Mouse (Mus musculus) ES-Bruce4 (cell line): Measurements from ENCODE around the gene Muc20. TPM values are rescaled to one million over a fixed set of nuclear protein-coding genes. Genes with fewer than 3 reads are reported as not detected.

Experiments used
- H3K27ac ChIP-seq: 2 replicates; pipeline ENCODE4 v1.5.1; 2012; ENCODE audit warnings: low read length, inconsistent platforms; ENCODE audit not compliant: insufficient read depth
- H3K27me3 ChIP-seq: 2 replicates; pipeline ENCODE4 v1.6.1; 2012; ENCODE audit warnings: mild to moderate bottlenecking, low read length, inconsistent platforms; ENCODE audit not compliant: control insufficient read depth, poor library complexity, insufficient read depth, severe bottlenecking
- H3K36me3 ChIP-seq: 2 replicates; pipeline ENCODE4 v1.6.1; 2012; ENCODE audit warnings: inconsistent platforms, mild to moderate bottlenecking, low read length, moderate library complexity; ENCODE audit not compliant: control insufficient read depth, poor library complexity, insufficient read depth, severe bottlenecking
- H3K4me1 ChIP-seq: one replicate; pipeline ENCODE4 v1.8.1; 2011; ENCODE audit warnings: low read length; ENCODE audit not compliant: control insufficient read depth, insufficient read depth
- H3K4me3 ChIP-seq: 2 replicates; pipeline ENCODE4 v1.5.1; 2011; ENCODE audit warnings: low read depth, mild to moderate bottlenecking, low read length
- H3K9ac ChIP-seq: 2 replicates; pipeline ENCODE4 v1.6.1; 2012; ENCODE audit warnings: low read depth, mild to moderate bottlenecking, inconsistent platforms; ENCODE audit not compliant: poor library complexity, severe bottlenecking
- H3K9me3 ChIP-seq: replicated peaks from 2 replicates; pipeline ENCODE4 v1.6.1; 2012; ENCODE audit warnings: mild to moderate bottlenecking, low read length, inconsistent platforms; ENCODE audit not compliant: control insufficient read depth, poor library complexity, insufficient read depth, severe bottlenecking
- CTCF ChIP-seq: IDR thresholded peaks from one replicate; pipeline ENCODE4 v1.8.1; 2011; ENCODE audit warnings: low read depth, low read length
- EP300 ChIP-seq: IDR thresholded peaks from 2 replicates; pipeline ENCODE4 v1.6.1; 2011; ENCODE audit warnings: low read depth, low read length; ENCODE audit not compliant: insufficient read depth
- POLR2A ChIP-seq: IDR thresholded peaks from one replicate; pipeline ENCODE4 v1.8.1; 2011; ENCODE audit warnings: low read length; ENCODE audit not compliant: insufficient read depth
- polyA plus RNA-seq: library from polyadenylated mRNA; stranded (reverse); fragments of >200 nt; gene quantifications from 2 replicates; pipeline ENCODE4 v1.2.4, GENCODE M21; 2011; ENCODE audit warnings: low read depth; ENCODE audit not compliant: missing spikeins, insufficient read depth, insufficient read length

Gene Muc20
- polyA plus RNA-seq, result not detected in 2 replicates

- no peak within 1 kb of the TSS for H3K27ac ChIP-seq
- H3K4me3 ChIP-seq, result no peak within 1 kb of the TSS
- H3K9ac ChIP-seq, result no peak within 1 kb of the TSS
- no peak for TF ChIP-seq EP300
- H3K9me3 ChIP-seq, result no peaks in the 10 kb centered on the region; the same call in 1 of the 2 replicates
- peaks cover 2% of the 10 kb centered on the region for H3K4me1 ChIP-seq
- H3K36me3 ChIP-seq, result no peaks in the 10 kb centered on the region
- no peaks in the 10 kb centered on the region for H3K27me3 ChIP-seq
Observed at GRCm38 (mm10) chr16:32797426-32797689, at the start of gene Muc20. Gene Muc20, minus strand, starts transcription at chr16:32797435.

GRCm38 (mm10) chr16:32831501-32831900, 34.3 kb upstream of the Muc20 start:
- no peak overlapping the region for H3K9ac ChIP-seq
- no peaks in the 10 kb centered on the region for H3K36me3 ChIP-seq
- no peaks in the 10 kb centered on the region for H3K9me3 ChIP-seq
- H3K27me3 ChIP-seq, result no peaks in the 10 kb centered on the region
- no peak overlapping the region for H3K4me3 ChIP-seq
- H3K4me1 ChIP-seq, result peaks cover 3% of the 10 kb centered on the region
- TF ChIP-seq EP300, result no peak
- no peak for TF ChIP-seq POLR2A
- no peak for TF ChIP-seq CTCF
- H3K27ac ChIP-seq, result no peak overlapping the region

- Histone ChIP-seq H3K4me1 (peaks cover 8% of the 10 kb centered on the region), H3K9ac (no peak overlapping the region), H3K27me3 (no peaks in the 10 kb centered on the region), H3K36me3 (no peaks in the 10 kb centered on the region), H3K9me3 (no peaks in the 10 kb centered on the region), H3K27ac (no peak overlapping the region), H3K4me3 (no peak overlapping the region)
- TF ChIP-seq POLR2A (no peak), CTCF (no peak), EP300 (no peak)
Observed at GRCm38 (mm10) chr16:32829104-32829503, 31.9 kb upstream of the Muc20 start.

GRCm38 (mm10) chr16:32826521-32826920, 29.3 kb upstream of the Muc20 start:
- no peaks in the 10 kb centered on the region for H3K36me3 ChIP-seq
- no peaks in the 10 kb centered on the region for H3K27me3 ChIP-seq
- TF ChIP-seq POLR2A, result no peak

GRCm38 (mm10) chr16:32825380-32825779, 28.1 kb upstream of the Muc20 start:
- H3K27me3 ChIP-seq, result no peaks in the 10 kb centered on the region
- H3K4me3 ChIP-seq, result no peak overlapping the region
- peaks cover 12% of the 10 kb centered on the region for H3K4me1 ChIP-seq
- no peaks in the 10 kb centered on the region for H3K36me3 ChIP-seq
- no peak overlapping the region for H3K27ac ChIP-seq
- TF ChIP-seq EP300 (peak; percentile 40; the same call in 1 of the 2 replicates), POLR2A (no peak)
- H3K9me3 ChIP-seq, result no peaks in the 10 kb centered on the region
- no peak overlapping the region for H3K9ac ChIP-seq

More at GRCm38 (mm10) chr16:32826521-32826920, 29.3 kb upstream of the Muc20 start:
- Histone ChIP-seq H3K9ac (no peak overlapping the region), H3K9me3 (no peaks in the 10 kb centered on the region), H3K27ac (no peak overlapping the region), H3K4me1 (peaks cover 12% of the 10 kb centered on the region), H3K4me3 (no peak overlapping the region)

- Histone ChIP-seq H3K36me3 (no peaks in the 10 kb centered on the region), H3K4me3 (no peak overlapping the region), H3K9me3 (no peaks in the 10 kb centered on the region), H3K4me1 (peaks cover 12% of the 10 kb centered on the region), H3K27me3 (no peaks in the 10 kb centered on the region), H3K9ac (no peak overlapping the region), H3K27ac (no peak overlapping the region)
- no peak for TF ChIP-seq POLR2A
- TF ChIP-seq CTCF, result no peak
- TF ChIP-seq EP300, result no peak
Observed at GRCm38 (mm10) chr16:32824061-32824460, 26.8 kb upstream of the Muc20 start.

- no peaks in the 10 kb centered on the region for H3K9me3 ChIP-seq
- TF ChIP-seq POLR2A, result no peak
- no peak for TF ChIP-seq CTCF
- TF ChIP-seq EP300, result no peak
- no peak overlapping the region for H3K4me3 ChIP-seq
- H3K27me3 ChIP-seq, result no peaks in the 10 kb centered on the region
- H3K9ac ChIP-seq, result no peak overlapping the region
- peaks cover 12% of the 10 kb centered on the region for H3K4me1 ChIP-seq
- peak overlapping the region; percentile 18; the same call in 1 of the 2 replicates for H3K27ac ChIP-seq
- H3K36me3 ChIP-seq, result no peaks in the 10 kb centered on the region
Observed at GRCm38 (mm10) chr16:32823487-32823886, 26.3 kb upstream of the Muc20 start.
